Mouse (Mus musculus) left cerebral cortex, adult 11 months (tissue): Measurements from ENCODE around the gene Gabrg1.

Source experiments
- DNase-seq: peaks from one replicate; pipeline ENCODE4 v3.0.0; 2022; ENCODE audit warnings: low spot score

Gene Gabrg1

GRCm38 (mm10) chr5:70842192-70843095 lies at the start of gene Gabrg1:
Gene Gabrg1 (minus strand): TSS chr5:70842617.
- peak; percentile 74 for DNase-seq

GRCm38 (mm10) chr5:70884026-70884425 lies 41.6 kb upstream of the Gabrg1 start:
- DNase-seq = no peak

GRCm38 (mm10) chr5:70870081-70870480 lies 27.7 kb upstream of the Gabrg1 start:
- no peak for DNase-seq

- peak; percentile 61 for DNase-seq
Observed at GRCm38 (mm10) chr5:70843096-70843734, 798 bp upstream of the Gabrg1 start.

- no peak for DNase-seq
Observed at GRCm38 (mm10) chr5:70818681-70819080, 23.7 kb downstream of the Gabrg1 start.

GRCm38 (mm10) chr5:70736156-70736555 lies 106.3 kb downstream of the Gabrg1 start:
- DNase-seq = no peak

- DNase-seq = no peak
Observed at GRCm38 (mm10) chr5:70704361-70704760, 138.1 kb downstream of the Gabrg1 start.
